Mouse (Mus musculus): ENCODE results near the gene Gpr182.

DNA sequence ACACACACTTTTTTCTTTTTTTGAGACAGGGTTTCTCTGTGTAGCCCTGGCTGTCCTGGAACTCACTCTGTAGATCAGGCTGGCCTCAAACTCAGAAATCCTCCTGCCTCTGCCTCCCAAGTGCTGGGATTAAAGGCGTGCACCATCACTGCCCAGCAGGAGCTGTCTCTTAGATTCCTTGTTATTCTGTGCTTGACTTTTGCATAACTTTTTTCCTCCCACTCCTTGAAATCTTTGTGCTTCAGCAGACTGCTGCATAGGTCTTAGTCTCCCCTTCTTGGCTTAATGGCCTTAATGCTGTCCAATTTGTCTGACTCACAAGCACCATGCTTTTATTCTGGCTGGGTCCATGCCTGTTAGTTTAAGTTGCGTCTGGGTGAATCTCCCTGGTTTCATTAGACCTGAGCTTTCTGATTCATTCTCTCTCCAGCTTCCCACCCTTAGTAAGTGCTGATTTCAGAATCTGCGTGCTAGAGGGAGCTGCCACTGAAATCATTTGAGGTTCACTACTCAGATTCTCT, 42.6 kb downstream of the Gpr182 start:
- no peak for TF ChIP-seq FLI1 (IDR thresholded peaks at IDR 0.05; ENCODE audit: low read length)
- TF ChIP-seq GATA1 (IDR thresholded peaks at IDR 0.05; ENCODE audit: borderline replicate concordance, low read length): no peak
